11 mouse cellular contexts compared by ENCODE assay signal in genomic region chr1:156605094-156605866, GRCm38 (mm10). TPM values are rescaled to one million over a fixed set of nuclear protein-coding genes. Genes with fewer than 3 reads are reported as not detected.
DNase-seq lines count a peak whose midpoint lies in the region; ATAC-seq lines count a peak whose summit lies in the region.
"Had no signal": no experiment of that assay in that cellular context is flagged by ENCODE, and none has a peak within 500 bp of the region (broad histone marks: within the 10 kb centered on the region; RNA-seq: fewer than 3 reads in every experiment).

No protein-coding gene starts in this region.

- no peaks in the 10 kb centered on the region for H3K9me3 ChIP-seq in kidney, embryonic 14.5 days (ENCODE audit: control insufficient read depth, low read length)
- no peaks in the 10 kb centered on the region for H3K9me3 ChIP-seq in kidney, embryonic 16.5 days (ENCODE audit: low read length)
- H3K9me3 ChIP-seq: G1E had no signal

- WGBS in kidney, embryonic 14.5 days: 70% methylated on average over 12 of the region's 12 CpGs
- WGBS in kidney, embryonic 16.5 days: 66% methylated on average over 12 of the region's 12 CpGs

- no peak overlapping the region for H3K4me3 ChIP-seq in kidney, embryonic 14.5 days (ENCODE audit: low read length)
- H3K4me3 ChIP-seq in kidney, embryonic 16.5 days (ENCODE audit: low read length): no peak overlapping the region

- no peaks in the 10 kb centered on the region for H3K36me3 ChIP-seq in kidney, embryonic 14.5 days (ENCODE audit: control insufficient read depth, insufficient read depth, low read length)
- H3K36me3 ChIP-seq in kidney, embryonic 16.5 days (ENCODE audit: insufficient read depth, low read length): no peaks in the 10 kb centered on the region

- H3K9ac ChIP-seq in kidney, embryonic 14.5 days (ENCODE audit: low read depth, low read length): no peak overlapping the region
- no peak overlapping the region for H3K9ac ChIP-seq in kidney, embryonic 16.5 days (replicated peaks; ENCODE audit: low read length)

- ATAC-seq in cerebellum, adult (ENCODE audit: insufficient number of reproducible peaks, low FRiP score, low TSS enrichment): peak; percentile 85
- no peak for ATAC-seq in kidney, embryonic 14.5 days (ENCODE audit: low FRiP score, low TSS enrichment)
- ATAC-seq in kidney, embryonic 16.5 days (ENCODE audit: low FRiP score, low TSS enrichment): peak; percentile 27; the same call in 1 of the 2 replicates
- ATAC-seq: intestine, postnatal 0 days had no signal

- H3K27ac ChIP-seq in kidney, embryonic 14.5 days (ENCODE audit: low read depth, low read length): no peak overlapping the region
- H3K27ac ChIP-seq in kidney, embryonic 16.5 days (ENCODE audit: low read length): no peak overlapping the region

- no peaks in the 10 kb centered on the region for H3K27me3 ChIP-seq in kidney, embryonic 14.5 days (ENCODE audit: control insufficient read depth, insufficient read depth, low read length)
- no peaks in the 10 kb centered on the region for H3K27me3 ChIP-seq in kidney, embryonic 16.5 days (ENCODE audit: insufficient read depth, low read length)

- no peak overlapping the region for H3K4me2 ChIP-seq in kidney, embryonic 14.5 days (replicated peaks; ENCODE audit: low read depth, low read length)
- H3K4me2 ChIP-seq in kidney, embryonic 16.5 days (replicated peaks; ENCODE audit: low read depth, low read length): no peak overlapping the region

- H3K4me1 ChIP-seq in kidney, embryonic 14.5 days (ENCODE audit: control insufficient read depth, insufficient read depth, low read length): 0 out of 2 replicates have a peak, but pooled peaks cover 2% of the 10 kb centered on the region
- H3K4me1 ChIP-seq in kidney, embryonic 16.5 days (ENCODE audit: insufficient read depth, low read length): peaks cover 10% of the 10 kb centered on the region; the same call in 1 of the 2 replicates

- no peak for DNase-seq in cerebellum, postnatal 4 days (ENCODE audit: low spot score in 2 of 2)
- DNase-seq in kidney, adult 11 months: peak; percentile 44
- DNase-seq in cerebellum, adult 18-20 months: peak; percentile 46 to 56
- DNase-seq in left cerebral cortex, adult 9 months (ENCODE audit: low spot score in 2 of 2): no peak
- DNase-seq in right cerebral cortex, postnatal 14 days: no peak
- DNase-seq: thymus, postnatal 36 days had no signal

RNA-seq across cellular contexts. Expression of gene Abl2, which starts 46.7 kb away (rescaled TPM):
- polyA plus RNA-seq in kidney, embryonic 14.5 days (2014; fragmentation: Nextera tagmentation; extraction: Ambion mirVana): 6.4 and 8.1 TPM in 2 replicates
- 4.0 and 5.0 TPM in 2 replicates for polyA plus RNA-seq in kidney, embryonic 16.5 days (2015; fragmentation: Nextera tagmentation; extraction: Ambion mirVana)

Comparison
In these comparisons a context has a peak if more than half of its experiments do, and no peak if none do; other contexts are left out.
1. DNase-seq: peak in kidney, adult 11 months (single experiment) and cerebellum, adult 18-20 months (2 of 2); none in cerebellum, postnatal 4 days (0 of 2), left cerebral cortex, adult 9 months (0 of 2) and right cerebral cortex, postnatal 14 days (single experiment).